Mouse (Mus musculus) olfactory bulb, adult 2 months (tissue): ENCODE results near the gene Wnt1. TPM values are rescaled to one million over a fixed set of nuclear protein-coding genes. Genes with fewer than 3 reads are reported as not detected.

Source experiments
- H3K27ac ChIP-seq: fragments of 200-500 bp; 2 replicates; pipeline ENCODE4 v1.5.1; 2012; ENCODE audit warnings: low read depth, low read length; ENCODE audit not compliant: insufficient read depth
- H3K4me1 ChIP-seq: fragments of 200-500 bp; 2 replicates; pipeline ENCODE4 v1.6.1; 2012; ENCODE audit warnings: low read length; ENCODE audit not compliant: control insufficient read depth, insufficient read depth
- H3K4me3 ChIP-seq: fragments of 200-500 bp; 2 replicates; pipeline ENCODE4 v1.5.1; 2012; ENCODE audit warnings: mild to moderate bottlenecking, low read depth, low read length, moderate library complexity; ENCODE audit not compliant: insufficient read depth
- CTCF ChIP-seq: fragments of 200-500 bp; IDR thresholded peaks from 2 replicates; pipeline ENCODE4 v1.5.1; 2012; ENCODE audit warnings: low read depth, mild to moderate bottlenecking, low read length, moderate library complexity; ENCODE audit not compliant: insufficient read depth
- POLR2A ChIP-seq: fragments of 200-500 bp; IDR thresholded peaks from 2 replicates; pipeline ENCODE4 v1.6.1; 2012; ENCODE audit warnings: mild to moderate bottlenecking, low read depth, low read length, moderate library complexity; ENCODE audit not compliant: insufficient read depth
- WGBS: fragments of 180-500 bp; shearing (Covaris S2); methylation state at CpG from one replicate; pipeline ENCODE4 v1.1.7; 2018; 5-methylcytosine and 5-hydroxymethylcytosine counted together
- polyA plus RNA-seq: library from polyadenylated mRNA; stranded (reverse); fragments of >200 nt; gene quantifications from 2 replicates; pipeline ENCODE4 v1.2.4, GENCODE M21; 2012; ENCODE audit warnings: low replicate concordance; ENCODE audit not compliant: missing spikeins, insufficient read depth, insufficient read length

The Wnt1 gene
- polyA plus RNA-seq, 1 experiment = not detected

GRCm38 (mm10) chr15:98797835-98798492, 8.3 kb downstream of the Wnt1 start:
- peaks cover 33% of the 10 kb centered on the region for H3K4me1 ChIP-seq
- H3K4me3 ChIP-seq = no peak overlapping the region
- H3K27ac ChIP-seq = no peak overlapping the region
- TF ChIP-seq POLR2A (no peak), CTCF (no peak)
- 13% methylated on average over 28 of the region's 28 CpGs for WGBS

GRCm38 (mm10) chr15:98798903-98799302, 9.2 kb downstream of the Wnt1 start:
- Histone ChIP-seq H3K4me1 (peaks cover 34% of the 10 kb centered on the region), H3K27ac (no peak overlapping the region), H3K4me3 (no peak overlapping the region)
- WGBS = 76% methylated on average over 3 of the region's 3 CpGs
- TF ChIP-seq CTCF (no peak), POLR2A (no peak)

DNA sequence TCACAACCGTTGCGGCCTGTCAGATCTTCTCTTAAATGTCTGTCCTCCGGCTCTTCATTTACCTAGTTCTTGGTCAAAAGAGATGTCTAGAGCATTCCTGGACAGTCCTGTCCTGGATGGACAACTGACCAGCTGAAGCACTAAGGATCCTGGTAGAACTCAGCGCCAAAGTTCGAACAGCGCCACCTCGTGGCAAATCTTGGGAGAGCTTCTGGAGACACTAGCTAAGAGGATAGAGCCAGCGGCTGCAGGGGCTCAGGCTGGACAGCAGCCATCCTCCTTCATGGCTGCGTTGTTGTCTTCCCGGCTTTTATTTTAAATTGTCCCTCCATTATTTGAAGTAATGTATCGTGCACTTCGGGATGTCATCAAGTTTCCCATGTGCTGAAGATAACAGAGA, 9.7 kb downstream of the Wnt1 start:
- 12% methylated on average over 12 of the region's 12 CpGs for WGBS
- peaks cover 36% of the 10 kb centered on the region for H3K4me1 ChIP-seq

GRCm38 (mm10) chr15:98802926-98803325, 13.3 kb downstream of the Wnt1 start:
- peaks cover 37% of the 10 kb centered on the region for H3K4me1 ChIP-seq
- no peak overlapping the region for H3K27ac ChIP-seq
- TF ChIP-seq CTCF = no peak
- no peak for TF ChIP-seq POLR2A
- H3K4me3 ChIP-seq = no peak overlapping the region
- WGBS = 31% methylated on average over 8 of the region's 8 CpGs

More for the DNA sequence above, 9.7 kb downstream of the Wnt1 start:
- Histone ChIP-seq H3K4me3 (no peak overlapping the region), H3K27ac (no peak overlapping the region)
- TF ChIP-seq CTCF = peak; percentile 71
- no peak for TF ChIP-seq POLR2A

GRCm38 (mm10) chr15:98804054-98804453, 14.4 kb downstream of the Wnt1 start:
- WGBS = under 1% methylated on average over 32 of the region's 32 CpGs
- TF ChIP-seq CTCF = peak; percentile 74
- no peak for TF ChIP-seq POLR2A
- H3K27ac ChIP-seq = no peak overlapping the region
- H3K4me3 ChIP-seq = peak overlapping the region; percentile 19
- H3K4me1 ChIP-seq = peaks cover 43% of the 10 kb centered on the region

DNA sequence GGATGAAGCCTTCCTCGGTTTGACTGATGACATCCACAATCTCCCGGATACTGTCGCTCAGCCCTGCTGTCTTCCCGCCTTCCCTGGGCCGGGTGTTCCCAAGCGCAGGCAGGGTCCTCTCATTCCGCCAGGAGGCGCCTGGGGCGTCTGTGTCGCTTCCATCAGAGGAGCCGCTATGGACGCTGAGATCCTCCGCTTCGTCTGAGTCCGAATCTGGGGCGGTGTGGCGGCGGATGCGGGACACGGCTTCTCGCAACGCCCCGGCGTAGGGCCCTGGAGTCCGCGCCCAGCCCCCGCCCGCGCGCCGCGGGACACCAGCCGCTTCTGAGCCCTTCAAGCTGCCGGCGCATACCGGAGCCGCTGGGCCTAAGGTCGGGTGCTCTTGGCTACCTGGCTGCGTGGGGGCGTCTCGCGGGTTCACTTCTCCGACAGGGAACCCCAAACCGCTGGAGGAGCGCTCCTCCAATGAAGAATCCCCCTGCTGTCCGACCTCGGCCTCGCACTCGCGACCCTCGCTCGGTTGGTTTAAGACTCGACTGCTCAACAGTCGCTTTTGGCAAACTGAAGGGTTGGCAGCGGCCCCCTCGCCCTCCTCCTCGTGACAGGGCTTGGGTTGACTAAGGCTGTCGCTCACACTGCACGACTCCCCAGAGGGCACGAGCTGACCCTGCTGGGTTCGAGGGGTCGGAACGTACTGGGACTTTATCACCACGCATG, 15.8 kb downstream of the Wnt1 start:
- WGBS = 2% methylated on average over 64 of the region's 64 CpGs
- peak overlapping the region; percentile 79 for H3K4me3 ChIP-seq
- peak overlapping the region; percentile 76 for H3K27ac ChIP-seq
- TF ChIP-seq CTCF (peak; percentile 54; the same call in 1 of the 2 replicates), POLR2A (no peak)
- peaks cover 51% of the 10 kb centered on the region for H3K4me1 ChIP-seq

DNA sequence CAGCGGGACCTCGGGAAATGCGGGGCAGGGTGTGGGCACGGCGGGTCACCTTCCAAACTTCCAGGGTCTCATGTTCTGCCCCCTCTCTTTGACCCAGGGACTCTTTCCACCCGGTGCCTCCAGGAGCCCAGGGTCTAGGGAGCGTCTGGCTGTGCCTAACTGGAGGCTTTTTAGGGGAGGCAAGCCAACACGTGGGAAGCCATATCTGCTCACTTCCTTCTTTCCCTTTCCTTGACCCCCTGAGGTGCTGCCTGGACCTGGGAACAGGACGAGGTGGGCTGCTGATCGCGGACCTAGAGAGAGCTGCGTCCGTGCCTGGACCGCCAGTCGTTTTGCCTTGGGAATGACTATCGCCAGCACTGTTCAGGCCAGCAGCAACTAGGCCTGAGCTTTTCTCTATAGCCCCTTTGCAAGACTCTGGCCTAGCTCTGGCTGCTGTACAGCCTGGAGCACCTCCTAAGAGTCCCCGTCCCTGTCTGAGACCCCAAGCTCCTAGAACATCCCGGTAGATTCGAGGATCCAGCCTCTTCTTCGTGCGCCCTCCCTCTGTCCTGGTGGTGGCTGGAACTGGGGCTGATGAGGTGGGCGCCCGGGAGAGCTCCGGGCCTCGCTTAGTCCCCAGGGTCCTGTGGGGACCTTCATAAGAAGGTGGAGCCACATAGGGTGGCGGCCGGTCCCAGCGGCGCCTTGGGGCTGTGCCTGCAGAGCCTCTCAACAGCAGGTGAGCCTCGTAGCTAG, 16.6 kb downstream of the Wnt1 start:
- Histone ChIP-seq H3K4me3 (peak overlapping the region; percentile 79), H3K4me1 (peaks cover 51% of the 10 kb centered on the region), H3K27ac (peak overlapping the region; percentile 76)
- WGBS = 21% methylated on average over 30 of the region's 30 CpGs
- TF ChIP-seq CTCF (no peak), POLR2A (no peak; the same call in 1 of the 2 replicates)

GRCm38 (mm10) chr15:98806809-98807770, 17.4 kb downstream of the Wnt1 start:
- H3K4me3 ChIP-seq = peak overlapping the region; percentile 79
- TF ChIP-seq POLR2A (0 out of 2 replicates have a peak, but pooled peaks have one; percentile 11), CTCF (no peak)
- H3K4me1 ChIP-seq = peaks cover 48% of the 10 kb centered on the region
- H3K27ac ChIP-seq = peak overlapping the region; percentile 76
- WGBS = 4% methylated on average over 58 of the region's 58 CpGs
